Mouse (Mus musculus): Measurements from ENCODE around the gene E130114P18Rik. TPM values are rescaled to one million over a fixed set of nuclear protein-coding genes. Genes with fewer than 3 reads are reported as not detected.

E130114P18Rik gene
- polyA plus RNA-seq, 1 experiment from 2014 or later: 28.2 TPM

GRCm38 (mm10) chr4:97695414-97696040 lies 82.4 kb downstream of the E130114P18Rik start:
- Histone ChIP-seq H3K27me3 (no peaks in the 10 kb centered on the region), H3K36me3 (no peaks in the 10 kb centered on the region), H3K27ac (no peak overlapping the region), H3K4me1 (peaks cover 3% of the 10 kb centered on the region; the same call in 1 of the 2 replicates), H3K9me3 (replicated peaks) (no peaks in the 10 kb centered on the region), H3K4me3 (no peak overlapping the region), H3K4me2 (replicated peaks) (no peak overlapping the region), H3K9ac (no peak overlapping the region)
- 70% methylated on average over 7 of the region's 7 CpGs for WGBS
- no peak for ATAC-seq (ENCODE audit: low FRiP score)

- WGBS: 89% methylated on average over 4 of the region's 4 CpGs
- ATAC-seq (ENCODE audit: low FRiP score): no peak
- H3K27me3 ChIP-seq: no peaks in the 10 kb centered on the region
These were observed 83.9 kb downstream of the E130114P18Rik start for GRCm38 (mm10) chr4:97693931-97694330.

GRCm38 (mm10) chr4:97693054-97693453 lies 84.8 kb downstream of the E130114P18Rik start:
- H3K9ac ChIP-seq: no peak overlapping the region
- H3K9me3 ChIP-seq (replicated peaks): no peaks in the 10 kb centered on the region
- no peaks in the 10 kb centered on the region for H3K27me3 ChIP-seq
- WGBS: 90% methylated on average over 4 of the region's 4 CpGs
- H3K27ac ChIP-seq: no peak overlapping the region
- no peaks in the 10 kb centered on the region for H3K36me3 ChIP-seq
- H3K4me2 ChIP-seq (replicated peaks): no peak overlapping the region
- peaks cover 7% of the 10 kb centered on the region for H3K4me1 ChIP-seq
- ATAC-seq (ENCODE audit: low FRiP score): no peak
- no peak overlapping the region for H3K4me3 ChIP-seq

More at GRCm38 (mm10) chr4:97693931-97694330, 83.9 kb downstream of the E130114P18Rik start:
- Histone ChIP-seq H3K27ac (no peak overlapping the region), H3K4me3 (no peak overlapping the region), H3K9ac (no peak overlapping the region), H3K4me2 (replicated peaks) (no peak overlapping the region), H3K9me3 (replicated peaks) (no peaks in the 10 kb centered on the region), H3K36me3 (no peaks in the 10 kb centered on the region), H3K4me1 (peaks cover 7% of the 10 kb centered on the region)

GRCm38 (mm10) chr4:97690384-97690766 lies 87.5 kb downstream of the E130114P18Rik start:
- H3K4me2 ChIP-seq (replicated peaks): no peak overlapping the region
- H3K27ac ChIP-seq: no peak overlapping the region
- no peaks in the 10 kb centered on the region for H3K27me3 ChIP-seq
- no peaks in the 10 kb centered on the region for H3K36me3 ChIP-seq
- no peak overlapping the region for H3K9ac ChIP-seq
- no peak overlapping the region for H3K4me3 ChIP-seq
- H3K9me3 ChIP-seq (replicated peaks): no peaks in the 10 kb centered on the region
- WGBS: 72% methylated on average over 7 of the region's 7 CpGs
- ATAC-seq (ENCODE audit: low FRiP score): no peak
- H3K4me1 ChIP-seq: peaks cover 9% of the 10 kb centered on the region

GRCm38 (mm10) chr4:97689456-97690383 lies 88.2 kb downstream of the E130114P18Rik start:
- no peak overlapping the region for H3K4me3 ChIP-seq
- no peak for ATAC-seq (ENCODE audit: low FRiP score)
- no peaks in the 10 kb centered on the region for H3K36me3 ChIP-seq
- no peaks in the 10 kb centered on the region for H3K27me3 ChIP-seq
- H3K9ac ChIP-seq: no peak overlapping the region
- peaks cover 9% of the 10 kb centered on the region; the same call in 1 of the 2 replicates for H3K4me1 ChIP-seq
- H3K4me2 ChIP-seq (replicated peaks): no peak overlapping the region
- no peaks in the 10 kb centered on the region for H3K9me3 ChIP-seq (replicated peaks)
- no peak overlapping the region for H3K27ac ChIP-seq
- WGBS: 52% methylated on average over 8 of the region's 8 CpGs

GRCm38 (mm10) chr4:97686020-97686419 lies 91.9 kb downstream of the E130114P18Rik start:
- Histone ChIP-seq H3K27ac (no peak overlapping the region), H3K4me2 (replicated peaks) (no peak overlapping the region), H3K9me3 (replicated peaks) (no peaks in the 10 kb centered on the region), H3K9ac (no peak overlapping the region), H3K4me1 (peaks cover 9% of the 10 kb centered on the region; the same call in 1 of the 2 replicates), H3K36me3 (no peaks in the 10 kb centered on the region), H3K4me3 (no peak overlapping the region), H3K27me3 (no peaks in the 10 kb centered on the region)
- no peak for ATAC-seq (ENCODE audit: low FRiP score)
- 67% methylated on average over 5 of the region's 5 CpGs for WGBS

- no peaks in the 10 kb centered on the region for H3K9me3 ChIP-seq (replicated peaks)
- no peak overlapping the region; the same call in 1 of the 2 replicates for H3K4me2 ChIP-seq (replicated peaks)
- no peaks in the 10 kb centered on the region for H3K27me3 ChIP-seq
- no peaks in the 10 kb centered on the region for H3K36me3 ChIP-seq
- ATAC-seq (ENCODE audit: low FRiP score): peak; percentile 52
- WGBS: 21% methylated on average over 2 of the region's 2 CpGs
- peaks cover 19% of the 10 kb centered on the region for H3K4me1 ChIP-seq
- no peak overlapping the region for H3K4me3 ChIP-seq
- H3K9ac ChIP-seq: no peak overlapping the region
- H3K27ac ChIP-seq: no peak overlapping the region
These were observed 101.3 kb downstream of the E130114P18Rik start for GRCm38 (mm10) chr4:97676579-97676937.

GRCm38 (mm10) chr4:97675741-97676578 lies 101.9 kb downstream of the E130114P18Rik start:
- Histone ChIP-seq H3K27ac (0 out of 2 replicates have a peak overlapping the region, but pooled peaks have one; percentile 30), H3K9me3 (replicated peaks) (no peaks in the 10 kb centered on the region), H3K4me1 (peaks cover 19% of the 10 kb centered on the region), H3K4me2 (replicated peaks) (peak overlapping the region; percentile 42), H3K4me3 (no peak overlapping the region), H3K9ac (0 out of 2 replicates have a peak overlapping the region, but pooled peaks have one; percentile 28), H3K27me3 (no peaks in the 10 kb centered on the region), H3K36me3 (no peaks in the 10 kb centered on the region)
- ATAC-seq (ENCODE audit: low FRiP score): peak; percentile 54
- WGBS: 30% methylated on average over 16 of the region's 16 CpGs

GRCm38 (mm10) chr4:97673854-97674510 lies 103.9 kb downstream of the E130114P18Rik start:
- no peaks in the 10 kb centered on the region for H3K36me3 ChIP-seq
- no peak overlapping the region for H3K4me3 ChIP-seq
- H3K4me1 ChIP-seq: peaks cover 19% of the 10 kb centered on the region
- no peaks in the 10 kb centered on the region for H3K27me3 ChIP-seq
- H3K4me2 ChIP-seq (replicated peaks): no peak overlapping the region
- no peaks in the 10 kb centered on the region for H3K9me3 ChIP-seq (replicated peaks)
- no peak overlapping the region for H3K9ac ChIP-seq
- 66% methylated on average over 6 of the region's 6 CpGs for WGBS
- H3K27ac ChIP-seq: no peak overlapping the region
- ATAC-seq (ENCODE audit: low FRiP score): no peak

GRCm38 (mm10) chr4:97672501-97672900 lies 105.4 kb downstream of the E130114P18Rik start:
- Histone ChIP-seq H3K9ac (no peak overlapping the region), H3K27me3 (no peaks in the 10 kb centered on the region)
- 51% methylated on average over 5 of the region's 5 CpGs for WGBS

GRCm38 (mm10) chr4:97671911-97672310 lies 106.0 kb downstream of the E130114P18Rik start:
- no peaks in the 10 kb centered on the region for H3K9me3 ChIP-seq (replicated peaks)

More at GRCm38 (mm10) chr4:97672501-97672900, 105.4 kb downstream of the E130114P18Rik start:
- H3K4me2 ChIP-seq (replicated peaks): no peak overlapping the region
- no peak for ATAC-seq (ENCODE audit: low FRiP score)
- no peaks in the 10 kb centered on the region for H3K36me3 ChIP-seq
- H3K4me1 ChIP-seq: peaks cover 19% of the 10 kb centered on the region
- no peak overlapping the region for H3K4me3 ChIP-seq
- H3K27ac ChIP-seq: no peak overlapping the region
- H3K9me3 ChIP-seq (replicated peaks): no peaks in the 10 kb centered on the region

More at GRCm38 (mm10) chr4:97671911-97672310, 106.0 kb downstream of the E130114P18Rik start:
- ATAC-seq (ENCODE audit: low FRiP score): no peak
- no peaks in the 10 kb centered on the region for H3K27me3 ChIP-seq
- 80% methylated on average over 4 of the region's 4 CpGs for WGBS
- H3K36me3 ChIP-seq: no peaks in the 10 kb centered on the region
- H3K4me1 ChIP-seq: peaks cover 18% of the 10 kb centered on the region
- no peak overlapping the region for H3K4me3 ChIP-seq
- no peak overlapping the region for H3K9ac ChIP-seq
- H3K4me2 ChIP-seq (replicated peaks): no peak overlapping the region
- H3K27ac ChIP-seq: no peak overlapping the region

All from hindbrain, embryonic 12.5 days (tissue).